Mouse (Mus musculus) testis, adult 2 months (tissue): ENCODE data around the gene Fam110a.

Experiments
- CTCF ChIP-seq: fragments of 200-500 bp; IDR thresholded peaks from 2 replicates; pipeline ENCODE4 v1.5.1; 2012; ENCODE audit warnings: low read depth, mild to moderate bottlenecking, inconsistent platforms, low read length, moderate library complexity; ENCODE audit not compliant: control insufficient read depth, insufficient read depth, insufficient replicate concordance
- POLR2A ChIP-seq: fragments of 200-500 bp; IDR thresholded peaks from 2 replicates; pipeline ENCODE4 v1.6.1; 2012; ENCODE audit warnings: low read depth, mild to moderate bottlenecking, inconsistent platforms, low read length, moderate library complexity; ENCODE audit not compliant: control insufficient read depth

- TF ChIP-seq CTCF (no peak), POLR2A (no peak)
These were observed 6.1 kb downstream of the Fam110a start for GRCm38 (mm10) chr2:151973595-151974562.
